Mouse (Mus musculus) lung, postnatal 25 days (tissue): ENCODE results near the gene Sh3yl1.

Source experiments
- DNase-seq: peaks from one replicate; pipeline ENCODE4 v3.0.0; 2022; ENCODE audit warnings: low spot score

The Sh3yl1 gene

GRCm38 (mm10) chr12:30911261-30912047 is at the start of gene Sh3yl1, which contains the start of gene Acp1:
Sh3yl1 (plus strand) TSS chr12:30911668.
Acp1 (minus strand) TSS chr12:30911589.
- peak; percentile 96 for DNase-seq

GRCm38 (mm10) chr12:30864347-30864746 is 47.1 kb upstream of the Sh3yl1 start:
- DNase-seq, result no peak

- DNase-seq, result no peak
Observed at GRCm38 (mm10) chr12:30865781-30866180, 45.7 kb upstream of the Sh3yl1 start.

- no peak for DNase-seq
Observed at GRCm38 (mm10) chr12:30879447-30879846, 32.0 kb upstream of the Sh3yl1 start.

- no peak for DNase-seq
Observed at GRCm38 (mm10) chr12:30883592-30883985, 27.9 kb upstream of the Sh3yl1 start.

- no peak for DNase-seq
Observed at GRCm38 (mm10) chr12:30883986-30884621, 27.4 kb upstream of the Sh3yl1 start, which contains the start of gene Alkal2. Alkal2 (plus strand) TSS chr12:30884322.

GRCm38 (mm10) chr12:30884622-30885230 is 26.7 kb upstream of the Sh3yl1 start:
- no peak for DNase-seq

- no peak for DNase-seq
Observed at GRCm38 (mm10) chr12:30885891-30886290, 25.6 kb upstream of the Sh3yl1 start.

- no peak for DNase-seq
Observed at GRCm38 (mm10) chr12:30888003-30888402, 23.5 kb upstream of the Sh3yl1 start.

- DNase-seq, result peak; percentile 56
Observed at GRCm38 (mm10) chr12:30890067-30890466, 21.4 kb upstream of the Sh3yl1 start.

GRCm38 (mm10) chr12:30891438-30891837 is 20.0 kb upstream of the Sh3yl1 start:
- no peak for DNase-seq

- no peak for DNase-seq
Observed at GRCm38 (mm10) chr12:30897039-30897438, 14.4 kb upstream of the Sh3yl1 start.

- DNase-seq, result no peak
Observed at GRCm38 (mm10) chr12:30908658-30909057, 2.8 kb upstream of the Sh3yl1 start.

- no peak for DNase-seq
Observed at GRCm38 (mm10) chr12:30909881-30910280, 1.6 kb upstream of the Sh3yl1 start.

- DNase-seq, result no peak
Observed at GRCm38 (mm10) chr12:30910860-30911259, 608 bp upstream of the Sh3yl1 start.

GRCm38 (mm10) chr12:30912048-30912381 is 547 bp downstream of the Sh3yl1 start:
- peak; percentile 76 for DNase-seq

- DNase-seq, result peak; percentile 7
Observed at GRCm38 (mm10) chr12:30912840-30913239, 1.4 kb downstream of the Sh3yl1 start.

GRCm38 (mm10) chr12:30922401-30922800 is 10.9 kb downstream of the Sh3yl1 start:
- no peak for DNase-seq

GRCm38 (mm10) chr12:30928182-30928581 is 16.7 kb downstream of the Sh3yl1 start:
- no peak for DNase-seq

GRCm38 (mm10) chr12:30933299-30933698 is 21.8 kb downstream of the Sh3yl1 start:
- DNase-seq, result no peak

GRCm38 (mm10) chr12:30936899-30937298 is 25.4 kb downstream of the Sh3yl1 start:
- DNase-seq, result no peak

GRCm38 (mm10) chr12:30943057-30943986 is 31.9 kb downstream of the Sh3yl1 start:
- no peak for DNase-seq
